Mouse (Mus musculus) olfactory bulb, adult 2 months (tissue): ENCODE data around the gene Rc3h2.

Source experiments
- CTCF ChIP-seq: fragments of 200-500 bp; IDR thresholded peaks from 2 replicates; pipeline ENCODE4 v1.5.1; 2012; ENCODE audit warnings: low read depth, mild to moderate bottlenecking, low read length, moderate library complexity; ENCODE audit not compliant: insufficient read depth
- POLR2A ChIP-seq: fragments of 200-500 bp; IDR thresholded peaks from 2 replicates; pipeline ENCODE4 v1.6.1; 2012; ENCODE audit warnings: mild to moderate bottlenecking, low read depth, low read length, moderate library complexity; ENCODE audit not compliant: insufficient read depth

- no peak for TF ChIP-seq CTCF
- TF ChIP-seq POLR2A = no peak
These were observed 38.0 kb upstream of the Rc3h2 start for GRCm38 (mm10) chr2:37460707-37461106.
